Mouse (Mus musculus) adipocyte (in vitro differentiated cells): ENCODE measurements around the gene 0610030E20Rik.

ENCODE experiments used
- DNase-seq: peaks from one replicate; pipeline ENCODE4 v3.0.0-alpha.2; 2016; ENCODE audit warnings: low spot score

The 0610030E20Rik gene

DNA sequence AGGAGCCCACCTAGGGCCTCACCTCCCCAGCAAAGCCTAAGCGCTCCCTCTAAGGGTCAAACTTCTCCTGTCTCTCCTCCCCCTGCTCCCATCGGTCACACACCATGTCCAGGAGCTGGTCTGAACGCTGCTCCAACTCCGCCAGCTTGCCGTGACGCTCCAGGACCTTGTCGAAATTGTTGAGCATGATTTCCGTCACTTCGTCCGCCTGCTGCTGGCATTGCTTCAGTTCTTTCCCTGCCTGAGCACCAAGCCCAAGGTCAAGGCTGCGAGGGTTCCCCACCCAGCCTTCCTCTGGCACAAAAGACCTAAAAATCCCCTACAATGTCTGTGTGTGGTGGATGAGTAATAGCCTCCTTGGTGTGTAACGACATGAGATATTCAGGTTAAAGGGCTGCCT is 23.0 kb downstream of the 0610030E20Rik start:
- DNase-seq, result peak; percentile 54

DNA sequence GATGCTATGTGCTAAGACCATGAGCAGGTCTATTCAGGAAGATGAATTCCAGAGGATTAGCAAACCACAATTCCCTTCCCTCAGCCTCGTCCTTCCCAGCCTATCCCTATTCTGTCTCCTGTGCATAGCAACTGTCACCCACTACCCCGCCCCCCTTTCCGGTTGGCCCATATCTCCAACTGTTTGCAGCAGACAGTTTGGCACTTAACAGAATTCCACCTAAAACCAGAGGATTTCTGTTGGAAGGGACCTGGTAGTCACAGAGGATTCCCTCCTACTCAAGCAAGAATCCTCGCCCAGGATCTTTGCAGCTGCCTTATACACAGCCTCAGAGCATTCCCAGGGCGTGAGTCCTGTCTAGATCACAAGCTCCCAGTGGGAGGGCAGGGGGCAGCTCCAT is 24.0 kb downstream of the 0610030E20Rik start:
- peak; percentile 65 for DNase-seq

DNA sequence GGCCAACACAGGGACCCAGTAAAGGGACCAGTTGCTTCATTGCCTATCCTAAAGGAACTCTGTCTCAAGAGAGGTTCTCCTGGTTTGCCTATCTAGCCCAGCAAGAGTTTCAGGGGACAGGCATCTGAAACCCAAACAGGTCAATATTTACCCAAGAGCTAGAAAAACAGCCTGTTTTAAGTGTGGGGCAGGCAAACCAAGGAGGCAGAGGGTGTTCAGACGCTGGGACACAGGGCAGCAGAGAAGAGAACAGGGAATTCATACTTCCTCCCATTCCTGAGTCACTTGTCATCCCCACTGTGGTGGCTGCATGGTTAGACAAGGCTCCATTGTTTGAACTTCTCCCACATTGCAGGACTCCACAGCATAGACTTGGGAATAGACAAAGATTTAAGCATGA is 24.5 kb downstream of the 0610030E20Rik start:
- no peak for DNase-seq

DNA sequence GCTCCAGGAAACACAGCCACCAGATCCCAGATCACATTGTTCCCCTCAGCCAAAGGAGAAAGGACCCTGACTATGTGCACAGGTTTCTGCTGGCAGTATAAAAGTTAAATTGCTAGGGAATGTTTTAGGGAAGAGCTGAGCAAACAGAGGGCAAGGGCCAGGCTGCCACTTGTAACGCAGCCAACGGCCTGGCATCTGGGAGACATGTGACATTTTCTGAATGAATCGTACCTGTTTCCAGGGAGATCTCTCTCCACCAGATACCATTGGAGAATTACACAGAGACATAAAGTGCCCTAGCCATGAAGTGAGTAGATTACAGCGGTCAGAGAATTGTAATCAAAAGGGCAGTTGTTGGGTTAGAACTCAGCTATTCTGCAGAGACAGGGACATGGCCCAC is 26.1 kb downstream of the 0610030E20Rik start:
- no peak for DNase-seq

DNA sequence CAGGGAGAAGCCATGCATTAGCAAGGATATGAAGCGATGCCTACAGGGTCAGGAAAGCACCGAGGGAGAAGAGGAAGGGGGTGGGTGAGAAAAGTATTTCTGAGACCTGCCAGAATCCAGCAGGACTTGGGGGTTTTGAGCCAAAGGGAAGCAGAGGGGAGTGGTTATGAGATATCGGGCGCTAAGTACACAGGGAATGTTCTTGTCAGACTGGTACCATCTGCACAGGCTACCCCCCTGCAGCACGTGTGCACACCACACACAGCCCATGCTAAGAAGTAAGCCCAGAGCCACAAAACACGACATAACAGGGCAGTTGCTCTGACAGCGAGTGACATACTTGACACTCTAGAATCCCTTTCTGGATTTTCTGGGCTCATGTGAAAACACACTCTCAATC is 27.1 kb downstream of the 0610030E20Rik start:
- no peak for DNase-seq

DNA sequence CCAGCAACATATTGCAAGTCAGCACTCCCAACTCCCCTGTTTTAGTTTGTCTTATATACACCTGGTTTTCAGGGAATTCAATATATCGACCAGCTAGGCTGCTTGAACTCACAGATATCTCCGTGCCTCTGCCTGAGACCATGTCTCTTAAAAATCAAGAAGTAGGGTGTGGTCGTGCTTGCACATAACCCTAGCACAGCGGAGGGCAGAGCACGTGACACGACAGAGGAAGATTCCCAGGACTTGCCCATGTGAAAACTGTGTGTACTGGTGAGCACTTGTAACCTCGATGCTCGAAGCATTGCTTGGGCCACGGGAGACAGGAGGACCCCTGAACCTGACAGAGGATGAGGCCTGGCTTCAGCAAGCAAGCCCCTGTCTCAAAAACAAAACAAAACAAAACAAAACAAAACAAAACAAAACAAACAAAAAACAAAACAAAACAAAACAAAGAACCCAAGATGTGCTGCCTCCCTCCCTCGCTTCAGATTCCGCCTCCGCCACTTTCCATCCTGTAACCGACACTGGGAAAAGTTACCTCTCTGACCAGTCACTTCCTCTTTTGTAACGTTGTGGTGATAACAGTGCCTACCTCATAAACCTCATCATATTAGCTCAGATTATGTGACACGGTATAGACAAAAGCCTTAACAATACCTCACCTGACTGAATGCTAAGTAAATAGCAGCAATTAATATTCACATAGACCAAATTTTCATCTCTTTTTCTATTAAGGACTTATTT is 27.9 kb downstream of the 0610030E20Rik start:
- no peak for DNase-seq

DNA sequence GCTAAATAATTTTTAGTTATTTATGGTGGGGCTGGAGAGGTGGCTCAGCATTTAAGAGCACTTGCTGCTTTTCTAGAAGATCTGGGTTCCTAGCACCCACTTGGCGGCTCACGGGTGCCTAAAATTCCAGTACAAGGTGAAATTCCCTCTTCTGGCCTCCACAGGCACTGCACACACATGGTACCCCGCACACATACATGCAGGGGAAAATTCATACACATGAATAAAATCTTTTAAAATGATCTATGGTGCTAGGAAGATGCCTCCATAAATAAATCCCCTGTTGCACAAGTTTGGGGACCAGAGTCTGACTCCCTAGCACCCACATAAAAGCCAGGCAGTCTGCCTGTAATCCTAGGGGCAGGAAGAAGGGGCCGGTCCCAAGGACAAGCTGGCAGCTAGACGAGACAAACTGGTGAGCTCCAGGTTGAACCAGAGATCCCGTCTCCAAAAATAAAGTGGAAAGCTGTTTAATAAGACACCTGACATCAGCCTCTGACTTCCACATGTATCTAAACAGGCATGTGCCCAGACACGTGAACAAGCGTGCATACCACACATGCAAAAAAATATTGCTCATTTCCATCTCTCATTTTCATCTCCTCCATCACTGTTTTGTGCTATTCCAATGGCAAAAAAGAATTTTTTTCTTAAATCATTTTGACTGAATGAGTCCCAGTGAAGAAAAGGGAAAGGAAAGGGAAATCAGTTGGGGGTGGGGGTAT is 31.6 kb downstream of the 0610030E20Rik start:
- no peak for DNase-seq

DNA sequence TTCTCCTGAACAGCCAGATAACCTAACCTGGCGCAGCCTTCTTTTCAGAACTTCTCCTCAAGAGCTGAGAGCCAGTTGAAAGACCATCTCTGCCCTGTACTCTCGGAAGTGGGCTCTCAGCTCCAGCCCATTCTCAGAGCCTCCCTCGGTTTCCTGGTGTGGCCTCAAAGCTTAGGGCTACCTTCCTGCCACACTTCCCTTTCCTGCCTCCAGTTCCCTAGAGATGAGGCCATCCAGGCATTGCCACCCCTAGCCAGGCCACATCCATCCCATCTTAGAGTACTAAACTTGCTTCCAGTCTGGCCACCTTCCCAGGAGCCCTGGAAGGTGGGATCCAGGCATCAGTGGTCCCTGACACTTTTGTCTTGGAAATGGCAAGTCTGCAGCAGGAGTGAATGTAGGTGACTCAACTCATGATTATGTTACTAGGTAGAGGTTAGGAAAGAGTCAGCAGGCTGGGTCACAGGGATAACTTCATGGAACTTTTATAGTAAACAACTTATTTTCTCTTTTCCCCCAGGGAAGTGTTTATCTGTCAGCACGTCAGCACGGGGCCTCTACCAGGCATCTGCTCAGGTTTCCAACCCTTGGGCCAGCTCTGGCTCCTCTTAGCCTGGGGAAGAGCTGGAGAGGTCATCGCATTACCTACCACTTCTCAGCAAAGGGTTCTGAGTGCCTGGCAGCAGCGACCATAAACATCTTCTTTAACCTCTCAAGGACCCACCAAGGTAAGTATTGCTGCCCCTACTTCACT is 32.4 kb downstream of the 0610030E20Rik start:
- peak; percentile 61 for DNase-seq

DNA sequence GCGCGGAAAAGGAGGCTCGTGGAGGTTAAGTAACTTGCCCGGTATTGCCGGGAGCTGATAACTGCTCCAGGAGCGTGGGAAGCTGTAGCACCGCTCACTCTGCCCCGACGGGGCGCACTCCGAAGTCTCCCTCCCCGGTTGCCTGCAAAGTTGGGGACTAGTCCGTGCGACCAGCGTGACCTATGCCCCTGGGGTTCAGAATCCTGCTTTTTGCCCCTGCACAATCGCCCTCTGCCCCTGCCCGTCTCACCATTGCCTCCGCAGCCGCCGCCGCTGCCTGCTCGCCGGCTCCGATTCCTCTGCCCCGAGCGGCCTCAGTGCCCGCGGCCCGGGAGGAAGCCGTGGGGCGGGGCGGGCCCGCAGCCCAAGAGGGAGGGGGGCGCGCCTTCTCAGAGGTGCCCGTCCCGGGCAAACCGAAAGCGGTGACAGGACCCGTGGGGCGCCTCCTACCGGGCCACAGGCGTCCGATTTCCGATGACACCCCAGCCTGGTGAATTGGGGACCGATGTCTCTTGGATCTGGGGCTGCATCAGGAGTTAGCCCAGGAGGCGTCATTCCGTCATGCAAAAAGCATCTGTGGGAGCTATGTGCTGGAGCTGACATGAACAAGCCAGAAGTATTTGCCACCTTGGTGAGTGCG is 33.1 kb downstream of the 0610030E20Rik start, which contains the start of gene Vamp5:
Gene Vamp5, minus strand, starts transcription at position 338 of the 640 bp plus-strand sequence.
- DNase-seq, result peak; percentile 82

DNA sequence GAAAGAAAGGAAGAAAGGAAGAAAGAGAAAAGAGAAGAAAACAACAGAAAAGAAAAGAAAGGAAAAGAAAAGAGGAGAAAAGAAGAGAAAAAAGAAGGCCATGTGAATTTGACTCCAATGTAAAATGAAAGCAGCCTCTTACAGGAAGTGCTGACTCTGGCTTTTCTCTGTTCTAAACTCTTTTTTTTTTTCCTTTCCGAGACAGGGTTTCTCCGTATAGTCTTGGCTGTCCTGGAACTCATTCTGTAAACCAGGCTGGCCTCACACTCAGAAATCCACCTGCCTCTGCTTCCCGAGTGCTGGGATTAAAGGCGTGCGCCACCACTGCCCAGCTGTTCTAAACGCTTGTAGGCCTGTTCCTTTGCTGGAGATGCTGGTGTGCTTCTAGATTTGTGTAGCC is 35.4 kb downstream of the 0610030E20Rik start:
- no peak for DNase-seq

DNA sequence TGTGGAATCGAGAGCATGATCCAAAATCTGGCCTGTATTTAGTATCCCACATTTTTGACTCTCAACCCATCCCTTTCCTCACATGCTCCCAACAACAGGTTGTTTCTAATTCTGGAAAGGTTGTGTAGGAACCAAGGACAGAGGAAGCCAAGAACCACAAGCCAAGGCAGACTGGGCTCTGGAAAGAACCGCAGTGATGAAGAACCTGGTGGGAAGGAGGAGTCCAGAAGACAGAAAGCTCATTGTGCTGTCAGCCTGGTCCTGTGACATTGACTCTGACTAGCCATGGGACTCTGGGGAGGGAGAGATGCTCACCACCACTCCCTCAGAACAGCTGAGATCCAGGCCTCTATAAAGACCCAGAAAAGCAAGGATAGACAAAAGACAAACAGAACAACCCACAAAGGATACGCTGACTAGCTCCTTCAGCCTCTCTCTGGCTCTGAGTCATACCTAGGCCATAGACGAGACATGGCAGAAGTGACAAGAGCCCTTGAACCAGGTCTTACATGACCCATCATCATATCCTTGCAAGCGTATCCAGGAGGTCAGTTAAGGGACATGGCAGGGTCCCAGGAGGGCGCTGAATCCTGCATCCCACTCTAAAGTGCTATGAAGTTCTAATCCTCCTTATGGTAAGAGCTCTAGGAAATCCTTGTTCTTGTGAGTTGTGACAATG is 36.2 kb downstream of the 0610030E20Rik start:
- DNase-seq, result no peak

DNA sequence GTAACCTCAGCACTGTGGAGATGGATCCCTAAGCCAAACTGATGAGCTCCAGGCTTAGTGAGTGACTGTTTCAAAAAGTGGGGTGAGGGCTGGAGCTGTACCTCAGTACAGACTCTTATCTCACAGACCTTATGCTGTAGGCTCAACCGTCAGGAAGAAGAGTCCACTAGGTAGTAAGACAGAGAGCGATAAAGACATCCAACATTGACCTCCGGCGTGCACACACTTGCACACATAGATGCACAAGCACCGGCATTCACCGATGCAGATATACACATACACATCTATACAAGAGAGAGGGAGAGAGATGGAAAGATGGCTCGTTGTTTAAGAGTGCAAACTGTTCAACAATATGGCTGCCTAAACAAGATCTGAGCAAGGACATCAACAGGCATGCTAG is 36.8 kb downstream of the 0610030E20Rik start:
- no peak for DNase-seq

DNA sequence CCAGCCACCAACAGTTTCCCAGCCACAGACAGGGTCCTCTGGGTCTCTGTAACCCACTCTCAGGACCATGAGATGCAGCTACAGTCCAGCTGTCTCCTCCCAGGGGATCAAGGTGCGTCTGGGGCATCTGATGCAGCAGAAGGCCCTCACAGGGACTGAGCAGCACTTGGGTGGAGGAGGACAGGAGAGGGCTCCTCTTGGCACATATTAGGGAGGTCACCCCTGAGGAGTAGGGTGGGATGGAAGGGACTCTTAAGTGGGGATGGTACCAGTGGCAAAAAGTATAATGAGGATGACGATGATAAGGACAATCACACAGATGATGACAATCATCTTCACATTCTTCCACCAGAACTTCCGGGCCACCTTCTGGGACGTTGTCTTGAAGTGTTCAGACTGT is 38.1 kb downstream of the 0610030E20Rik start:
- no peak for DNase-seq

DNA sequence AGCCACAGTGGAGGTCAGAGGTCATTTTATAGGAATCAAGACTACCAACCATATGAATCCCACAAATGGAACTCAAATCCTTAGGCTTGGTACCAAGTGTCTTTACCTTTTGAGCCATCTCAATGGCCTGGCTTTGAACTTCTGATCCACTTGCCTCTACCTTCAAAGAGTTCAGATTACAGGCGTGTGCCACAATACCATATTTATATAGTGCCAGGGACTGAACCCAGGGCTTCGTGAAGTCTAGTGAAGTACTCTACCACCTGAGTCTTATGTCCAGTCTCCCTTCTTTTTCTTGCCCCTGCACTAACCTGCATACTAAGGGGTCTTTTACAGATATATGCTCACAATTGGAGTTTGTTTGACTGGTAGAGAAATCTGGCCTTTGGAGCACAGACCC is 39.4 kb downstream of the 0610030E20Rik start:
- no peak for DNase-seq

DNA sequence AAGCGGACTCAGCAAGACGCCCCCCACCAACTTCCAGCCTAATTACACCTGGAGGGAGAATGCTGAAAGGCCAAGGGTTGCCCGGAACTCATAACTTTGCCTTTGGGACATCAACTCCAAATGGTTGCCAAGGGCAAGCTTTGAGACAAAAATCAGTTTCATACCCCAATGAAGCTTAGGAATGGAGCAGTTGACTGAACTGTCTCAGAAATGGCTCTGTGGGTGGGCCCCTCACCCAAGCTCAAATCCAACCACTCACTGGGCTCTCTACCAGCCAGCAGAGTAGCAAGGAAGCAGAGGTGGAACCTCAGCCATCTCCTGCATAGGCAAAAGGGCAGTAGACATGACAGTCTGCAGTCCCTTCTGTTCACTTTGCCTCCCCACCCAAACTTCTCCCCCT is 40.7 kb downstream of the 0610030E20Rik start:
- DNase-seq, result no peak

DNA sequence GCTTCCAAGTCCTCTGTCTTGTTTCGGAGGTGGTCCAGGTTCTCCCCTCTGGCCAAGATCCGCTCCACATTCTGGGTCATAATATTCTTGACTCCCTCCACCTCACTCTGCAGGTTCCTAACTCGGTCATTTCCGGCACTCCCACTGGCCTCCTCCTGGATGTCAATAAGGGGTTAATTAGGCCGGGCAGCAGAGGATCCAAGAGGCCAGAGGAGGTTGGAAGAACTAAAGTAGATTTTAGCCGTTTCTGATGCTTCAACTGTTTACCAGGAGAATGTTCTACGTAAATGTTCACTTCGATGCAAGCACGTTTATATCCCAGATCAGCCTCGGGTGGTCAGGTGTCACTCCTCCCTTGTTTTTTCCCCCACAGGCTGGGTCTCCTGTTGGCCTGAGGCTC is 41.1 kb downstream of the 0610030E20Rik start:
- DNase-seq, result no peak

DNA sequence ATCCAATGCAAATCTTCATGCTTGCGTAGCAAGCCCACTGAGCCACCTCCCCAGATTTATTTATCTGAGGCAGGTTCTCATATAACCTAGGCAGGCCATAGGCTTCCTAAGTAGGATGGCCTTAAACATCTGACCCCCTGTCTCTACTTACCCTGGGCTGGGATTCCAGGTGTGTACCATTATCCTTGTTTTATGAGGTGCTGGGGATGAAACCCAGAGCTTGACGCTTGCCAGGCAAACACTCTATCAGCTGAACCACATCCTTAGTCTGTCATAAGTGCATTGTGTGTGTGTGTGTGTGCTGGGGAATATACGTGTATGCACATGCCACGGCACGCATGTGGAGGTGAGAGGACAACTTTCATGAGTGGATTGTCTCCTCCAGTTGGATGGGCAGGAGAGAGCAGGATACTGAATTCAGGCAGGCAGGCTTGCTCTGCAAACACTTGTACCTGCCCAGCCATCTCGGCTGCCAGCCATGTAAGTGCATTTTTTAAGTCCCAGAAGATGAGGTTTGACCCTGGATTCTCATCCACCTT is 41.7 kb downstream of the 0610030E20Rik start:
- DNase-seq, result no peak

DNA sequence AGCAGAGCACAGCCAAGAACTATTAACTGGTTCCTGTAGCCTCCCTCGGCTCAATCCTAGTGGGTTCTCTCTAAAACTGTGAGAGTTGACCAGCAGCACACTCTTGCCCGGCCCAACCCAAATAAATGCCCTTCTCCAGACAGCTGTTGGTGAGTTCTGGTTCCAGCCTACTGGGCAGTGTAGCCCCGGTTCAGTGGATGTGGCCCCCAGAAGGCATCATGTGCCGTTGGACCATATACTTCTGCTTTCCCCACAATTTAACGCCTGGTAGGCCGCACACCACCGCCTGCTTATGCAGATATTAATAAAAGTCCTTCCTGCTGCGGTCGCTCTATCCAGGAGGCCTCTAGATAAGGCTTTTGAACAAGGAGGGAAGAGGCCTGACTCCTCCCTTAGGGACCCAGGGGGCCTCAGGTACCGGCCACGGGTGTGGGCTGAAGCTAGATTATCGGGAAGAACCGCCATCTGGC is 42.4 kb downstream of the 0610030E20Rik start:
- DNase-seq, result no peak

DNA sequence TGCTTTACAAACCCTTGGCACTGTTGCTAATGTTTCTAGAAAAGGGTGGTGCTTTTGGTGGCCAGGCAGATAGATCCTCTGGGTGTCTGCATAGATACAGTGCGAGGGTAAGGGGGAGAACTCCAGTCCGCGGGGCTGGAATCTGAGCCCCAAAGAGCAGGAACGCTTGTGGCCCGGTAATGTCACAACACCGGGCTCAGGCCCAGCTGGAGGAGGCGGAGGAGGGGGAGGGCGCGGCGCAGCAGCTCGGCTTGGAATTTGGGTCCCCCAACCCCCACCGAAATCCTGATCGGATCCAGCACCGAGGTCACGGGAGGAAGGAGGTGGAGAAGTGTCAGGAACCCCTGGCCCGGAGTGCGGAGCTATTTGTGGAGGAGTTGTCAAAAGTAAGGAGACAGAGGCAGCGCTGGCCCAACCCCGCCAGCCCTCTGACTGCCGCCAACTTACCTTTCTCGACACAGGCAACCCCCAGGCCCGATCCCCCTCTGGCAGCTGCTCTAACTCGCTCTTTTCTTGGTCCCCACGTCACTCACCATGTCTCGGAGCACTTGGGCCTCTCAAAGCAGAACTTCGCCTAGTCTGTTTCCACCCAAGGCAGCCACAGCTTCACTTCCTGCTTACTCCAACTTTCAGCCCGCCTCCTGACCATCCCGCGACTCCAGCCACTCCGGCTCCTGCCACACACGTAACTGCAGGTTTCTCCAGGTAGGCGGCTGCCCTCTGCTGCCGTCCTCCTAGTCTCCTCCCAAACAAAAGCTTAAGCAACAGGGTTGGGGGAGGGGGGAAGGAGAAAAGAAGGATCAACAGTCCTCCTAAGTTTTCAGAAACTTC is 43.0 kb downstream of the 0610030E20Rik start, which contains the start of gene Vamp8:
Gene Vamp8, minus strand, starts transcription at position 763 of the 831 bp plus-strand sequence.
- DNase-seq, result peak; percentile 93

DNA sequence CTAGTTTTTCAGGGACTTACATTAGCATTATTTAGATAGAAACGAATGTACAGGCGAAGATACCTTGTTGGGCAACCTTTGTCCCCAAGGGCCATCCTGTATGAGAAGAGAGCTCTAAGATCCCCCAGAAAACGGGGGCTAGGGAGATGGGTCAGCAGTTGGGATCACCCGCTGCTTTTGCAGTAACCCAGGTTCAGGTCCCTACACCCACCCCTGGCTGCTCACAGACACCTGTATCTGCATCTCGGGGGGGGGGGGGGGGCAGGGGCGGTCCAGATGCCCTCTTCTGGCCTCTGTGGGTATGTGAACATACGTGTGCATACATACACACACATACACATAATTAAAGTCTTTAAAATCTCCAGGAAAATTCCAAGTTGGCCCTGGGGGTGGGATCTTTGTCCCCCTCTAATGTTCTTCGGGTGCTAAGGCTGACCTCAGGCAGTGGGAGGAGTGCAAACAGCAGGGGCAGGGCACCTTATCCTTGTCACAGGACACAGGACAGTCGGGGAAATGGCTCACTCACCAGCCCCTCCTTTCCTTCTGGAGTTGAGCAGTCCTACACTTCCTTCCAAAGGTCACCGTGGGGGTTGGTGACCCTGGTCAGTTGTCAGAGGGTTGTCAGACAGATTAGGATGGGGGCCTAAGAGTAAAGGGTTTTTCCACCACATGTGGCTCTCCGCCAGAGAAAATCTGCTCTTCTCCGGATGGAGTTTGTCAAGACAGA is 43.8 kb downstream of the 0610030E20Rik start:
- DNase-seq, result peak; percentile 72
